Mouse (Mus musculus) frontal cortex, postnatal 10 days (tissue): ENCODE results near the gene Mindy4.

Experiments used
- DNase-seq, 2 experiments: peaks; one replicate each; pipeline ENCODE4 v3.0.0; 2022; ENCODE audit warnings: low spot score in 2 of 2, mixed read lengths in 1 of 2

The Mindy4 gene

DNA sequence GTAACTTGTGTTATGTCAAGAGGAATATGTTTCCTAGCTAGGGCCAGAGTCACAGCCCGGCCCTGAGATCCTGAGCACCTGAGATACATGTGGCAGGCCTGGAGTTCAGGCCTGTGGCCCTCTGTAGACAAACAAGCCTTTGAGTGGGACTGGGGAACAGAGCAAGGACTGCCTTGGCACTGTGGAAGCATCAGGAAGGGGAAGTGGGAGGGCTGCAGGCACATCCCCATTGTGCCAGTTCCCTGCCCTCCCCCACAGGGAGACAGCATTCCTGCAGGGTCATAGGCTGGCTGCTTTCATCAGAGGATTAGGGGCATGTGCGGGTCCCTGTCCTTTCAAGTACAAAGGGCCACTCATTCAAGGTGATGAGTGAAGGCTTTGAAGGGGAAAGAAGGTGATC, 107.0 kb downstream of the Mindy4 start:
- no peak for DNase-seq

DNA sequence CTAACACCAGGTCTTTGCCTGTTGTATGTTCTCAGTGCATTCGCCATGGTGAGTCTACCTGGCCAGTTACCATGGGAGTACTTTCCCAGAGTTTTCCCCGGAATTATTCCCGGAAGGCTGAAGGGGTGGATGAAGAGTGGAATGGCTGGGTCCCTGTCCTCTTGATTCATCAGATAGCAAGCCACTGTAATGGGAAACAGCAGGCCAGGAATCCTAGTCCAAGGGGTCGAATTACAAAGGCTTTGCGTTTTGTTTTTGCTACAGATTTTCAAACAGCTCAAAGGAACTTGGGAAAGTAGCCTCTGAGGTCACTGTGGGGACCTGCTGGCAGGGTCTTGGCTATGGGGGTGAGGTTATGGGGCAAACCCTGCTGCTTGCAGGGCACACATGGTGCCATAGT, 108.8 kb downstream of the Mindy4 start:
- no peak for DNase-seq

DNA sequence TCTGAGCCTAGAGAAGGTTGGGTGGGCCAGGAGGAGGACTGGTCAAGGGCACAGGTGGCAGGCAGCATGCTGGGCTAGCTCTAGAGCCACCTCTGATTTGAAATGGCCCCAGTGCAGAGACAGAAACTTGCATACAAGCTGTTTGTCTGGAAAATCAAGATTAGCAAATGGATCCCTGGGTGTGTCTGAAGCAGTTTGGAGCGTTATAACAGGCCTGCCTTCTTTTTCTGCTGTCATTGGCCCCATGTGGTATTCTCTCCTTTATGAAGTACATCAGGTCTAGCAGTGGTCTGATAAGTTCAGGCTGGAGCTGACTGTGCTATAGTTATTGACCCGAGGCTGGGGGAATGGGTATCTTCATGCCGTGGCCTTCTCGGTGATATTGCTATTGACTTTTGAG, 110.7 kb downstream of the Mindy4 start:
- no peak for DNase-seq

DNA sequence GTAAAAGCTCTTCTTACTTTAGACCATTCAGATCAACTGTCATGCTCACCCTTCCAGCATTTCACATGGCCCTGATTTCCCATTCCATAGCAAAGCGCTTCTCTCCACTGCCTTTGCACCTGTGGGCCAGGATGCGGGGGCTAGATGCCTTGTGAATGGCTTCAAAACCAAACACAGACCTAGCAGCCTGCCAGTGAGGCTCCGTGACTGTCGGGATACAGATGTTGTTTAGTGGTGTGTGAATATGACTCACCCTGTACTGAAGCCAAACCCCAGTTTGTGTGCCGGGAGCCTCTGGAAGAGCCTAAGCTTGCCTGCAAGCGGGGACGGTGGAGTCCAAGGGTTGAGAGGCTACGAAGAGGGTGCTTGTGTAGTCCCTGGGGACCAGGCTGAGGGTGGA, 111.4 kb downstream of the Mindy4 start:
- DNase-seq = peak in 1 of 2 experiments; percentile 20

DNA sequence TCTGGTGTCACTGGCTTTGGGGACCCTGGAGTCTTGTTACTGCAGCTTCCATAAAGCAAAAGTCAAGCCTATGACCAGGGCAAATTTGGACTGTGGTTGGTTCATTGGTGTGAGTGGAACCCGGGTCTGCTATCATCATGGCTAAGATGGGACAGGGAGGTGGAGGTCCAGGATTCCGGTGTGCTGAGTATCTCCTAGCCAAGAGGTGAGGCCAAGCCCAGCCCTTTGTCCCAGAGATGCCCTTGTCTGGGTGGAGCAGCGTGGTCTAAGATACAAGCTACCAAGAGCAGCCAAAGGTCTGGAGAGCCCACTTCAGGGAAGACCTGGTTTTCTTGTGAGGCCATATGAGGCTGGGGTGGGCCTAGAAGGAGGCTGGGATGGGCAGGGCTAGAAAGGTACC, 115.4 kb downstream of the Mindy4 start:
- no peak for DNase-seq

DNA sequence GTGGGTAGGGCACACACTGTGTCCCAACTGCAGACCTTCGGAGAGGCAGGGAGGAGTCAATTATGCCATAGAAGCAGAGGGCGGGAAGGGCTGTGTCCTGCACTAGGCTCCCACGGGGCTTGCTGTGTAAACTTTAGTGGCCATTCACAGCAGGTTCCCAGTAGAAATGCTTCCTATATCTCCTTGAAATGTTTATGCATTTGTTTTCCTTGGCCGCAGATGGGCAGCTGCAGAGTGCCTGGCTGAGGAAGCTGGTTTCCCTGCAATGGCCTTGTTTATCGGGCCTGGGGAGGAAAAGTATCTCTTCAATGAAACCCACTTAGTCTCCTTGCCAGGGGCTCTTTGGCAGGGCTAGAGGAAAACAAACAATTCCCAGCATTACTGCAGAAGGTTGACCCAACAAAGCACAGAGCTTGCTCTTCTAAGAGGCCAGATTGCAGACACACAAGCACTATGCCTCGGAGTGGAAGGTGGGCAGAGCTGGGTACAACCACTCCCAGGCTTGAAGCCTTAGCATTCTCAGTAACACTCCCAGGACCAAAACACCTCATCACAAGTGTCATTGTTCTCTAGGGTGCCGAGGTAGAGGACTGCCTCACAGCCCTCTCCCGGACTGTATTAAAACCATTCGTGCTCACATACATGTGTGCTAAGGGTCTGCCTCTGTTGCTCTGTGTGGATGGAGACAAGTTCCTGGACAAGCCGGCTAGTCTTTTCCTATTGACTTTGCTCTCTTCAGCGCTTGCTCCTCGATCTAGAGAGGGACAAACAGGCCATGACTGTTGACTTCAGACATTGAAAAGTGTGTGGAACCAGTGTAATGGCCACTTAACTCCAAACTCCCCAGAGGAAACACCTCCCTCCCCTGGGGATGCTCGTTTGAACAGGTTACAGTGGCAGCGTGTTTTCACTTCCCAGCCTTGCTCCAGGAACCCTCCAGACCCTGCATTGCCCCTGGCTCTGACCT, 116.7 kb downstream of the Mindy4 start:
- DNase-seq = no peak

DNA sequence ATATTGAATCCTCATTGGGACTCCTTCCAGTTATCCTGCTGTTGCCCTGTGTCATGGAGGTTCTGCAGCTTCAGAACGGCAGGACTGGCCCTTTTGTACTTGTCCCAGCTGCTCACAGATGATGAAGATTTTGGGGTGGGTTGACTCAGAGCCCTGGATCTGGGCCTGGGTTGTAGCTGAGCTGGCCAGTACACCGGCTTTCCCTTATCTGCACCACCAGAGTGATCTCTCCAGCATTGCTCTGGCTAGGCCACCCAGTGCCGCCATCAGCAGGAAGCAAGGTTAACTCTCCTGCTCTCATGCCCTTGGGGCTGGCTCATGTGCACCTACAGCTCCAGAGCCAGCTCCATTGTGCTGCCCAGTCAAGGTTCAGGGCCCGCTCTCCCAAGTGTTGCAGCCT, 117.7 kb downstream of the Mindy4 start:
- no peak for DNase-seq

DNA sequence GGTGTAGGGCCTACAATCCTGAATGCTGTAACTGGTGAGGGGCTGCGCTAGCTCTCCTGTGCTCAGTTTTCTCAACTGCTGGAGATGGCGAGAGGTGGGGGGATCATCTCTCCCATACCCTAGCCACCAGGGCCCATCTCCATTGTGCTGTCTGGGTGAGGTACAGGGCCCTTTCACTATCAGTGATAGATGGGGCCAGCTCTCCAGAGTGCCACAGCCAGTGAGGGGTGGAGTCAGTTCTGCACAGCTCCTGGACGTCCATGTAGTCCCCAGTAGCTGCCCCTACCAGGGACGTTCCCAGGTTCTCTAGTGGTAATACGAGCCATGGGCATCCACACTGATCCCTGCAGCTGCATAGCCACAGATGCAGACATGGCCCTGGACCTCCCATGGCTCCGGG, 118.3 kb downstream of the Mindy4 start:
- DNase-seq = no peak

DNA sequence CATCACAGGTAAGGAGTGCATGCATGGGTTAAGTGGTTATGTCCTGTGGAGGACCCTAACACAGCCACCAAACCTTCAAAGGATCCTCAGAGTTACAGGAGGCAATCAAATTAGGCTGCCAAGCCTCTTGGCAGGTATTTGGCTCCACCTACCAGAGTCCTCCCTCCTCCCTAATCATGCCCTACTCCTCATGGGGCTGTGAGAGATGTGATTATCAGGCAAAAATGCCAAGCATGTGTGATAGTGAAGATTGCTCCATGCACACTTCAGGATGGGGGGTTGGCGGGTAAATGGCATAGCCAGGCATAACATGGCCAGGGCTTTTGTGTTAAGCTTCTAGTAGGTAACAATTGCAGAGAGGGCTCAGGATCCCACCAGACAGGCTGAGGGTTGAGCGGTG, 119.8 kb downstream of the Mindy4 start:
- DNase-seq = no peak

DNA sequence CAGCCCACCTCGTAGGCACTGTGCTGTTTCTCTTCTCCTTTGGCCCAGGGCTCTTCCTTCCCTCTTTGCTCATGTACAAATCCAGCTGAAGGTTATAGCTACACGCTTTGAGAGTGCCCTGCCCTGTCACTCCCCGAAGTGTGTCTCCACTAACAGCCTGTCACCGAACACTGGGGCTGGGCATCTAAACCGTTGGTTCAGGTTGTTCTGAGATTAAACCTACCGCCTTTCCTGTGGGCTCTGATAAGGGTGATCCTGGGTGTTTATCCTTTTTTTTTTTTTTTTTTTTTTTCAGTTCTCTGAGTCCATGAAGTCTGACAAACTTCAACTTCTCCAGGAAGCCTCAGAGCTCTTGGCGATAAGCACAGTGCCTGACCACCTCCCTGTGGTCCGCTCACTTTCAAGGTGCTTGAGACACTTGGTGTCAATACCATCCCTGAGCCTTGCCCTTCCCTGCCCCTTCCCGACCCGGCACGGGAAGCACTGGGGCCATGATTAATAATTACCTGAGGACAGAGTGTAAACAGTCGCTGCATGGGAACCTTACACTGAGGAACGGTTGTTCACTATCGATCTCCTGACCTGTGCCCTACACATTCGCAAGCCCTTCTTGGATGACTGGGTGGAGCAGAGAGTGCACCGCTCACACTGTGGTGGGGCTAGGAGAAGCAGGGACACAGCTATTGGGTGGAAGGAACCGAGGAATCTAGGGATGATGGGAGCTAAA, 120.9 kb downstream of the Mindy4 start:
- DNase-seq = no peak

DNA sequence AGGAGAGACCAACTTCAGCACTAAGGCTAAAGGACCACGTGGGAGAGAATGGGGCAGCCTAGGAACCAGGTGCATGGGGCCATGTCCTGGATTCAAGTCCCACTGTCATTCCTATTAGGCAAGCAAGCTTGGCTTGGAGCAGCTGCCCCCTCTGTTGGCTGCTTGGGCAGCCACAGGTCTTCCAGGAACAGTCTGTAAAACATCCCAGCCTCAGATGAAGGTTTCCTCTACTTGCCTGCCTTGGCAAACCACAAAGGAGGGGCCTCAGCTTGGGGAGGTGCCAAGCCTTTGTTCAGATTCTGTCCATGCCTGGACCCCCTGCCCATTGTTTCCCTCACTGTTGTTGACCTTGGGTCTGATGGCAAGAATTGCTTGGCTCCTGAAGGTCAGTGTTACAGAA, 121.6 kb downstream of the Mindy4 start:
- DNase-seq = no peak

DNA sequence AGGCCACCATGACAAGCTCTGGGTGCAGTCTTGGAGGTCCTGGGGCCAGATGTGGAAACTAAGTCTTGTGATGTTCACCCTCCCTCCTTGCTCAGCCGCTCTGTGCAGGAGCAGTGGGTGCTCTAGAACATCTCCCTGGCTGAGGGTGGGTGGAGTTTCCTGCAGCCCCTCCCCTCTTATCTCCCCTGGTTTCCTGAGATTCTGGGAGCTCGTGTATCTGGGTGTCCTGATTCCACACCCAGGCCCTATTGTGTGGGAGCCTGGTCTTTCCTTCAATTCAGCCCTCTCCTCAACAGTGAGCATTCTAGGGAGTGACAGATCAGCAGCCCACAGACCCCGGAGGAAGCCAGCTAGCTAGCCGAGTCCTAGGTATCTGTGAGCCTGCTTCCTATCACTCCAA, 123.1 kb downstream of the Mindy4 start:
- no peak for DNase-seq

DNA sequence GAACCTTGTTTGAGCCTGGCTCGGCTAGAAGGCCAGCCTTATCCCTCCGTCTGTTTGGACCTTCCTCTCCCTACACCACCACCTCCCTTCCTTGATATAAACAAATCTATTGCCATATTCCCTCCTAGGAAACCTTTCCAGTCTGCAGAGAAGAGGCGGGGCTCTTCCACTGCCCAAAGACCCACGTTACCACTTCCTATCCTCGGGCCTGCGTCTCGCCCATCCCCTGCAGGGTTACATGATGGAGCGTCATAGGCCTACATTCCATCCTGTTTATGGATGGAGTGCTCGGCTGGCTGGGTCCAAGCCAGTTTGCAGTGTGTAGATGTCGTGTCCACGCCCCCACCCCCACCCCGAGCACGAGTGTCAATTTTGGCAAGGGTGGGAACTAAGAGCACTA, 124.1 kb downstream of the Mindy4 start:
- no peak for DNase-seq

DNA sequence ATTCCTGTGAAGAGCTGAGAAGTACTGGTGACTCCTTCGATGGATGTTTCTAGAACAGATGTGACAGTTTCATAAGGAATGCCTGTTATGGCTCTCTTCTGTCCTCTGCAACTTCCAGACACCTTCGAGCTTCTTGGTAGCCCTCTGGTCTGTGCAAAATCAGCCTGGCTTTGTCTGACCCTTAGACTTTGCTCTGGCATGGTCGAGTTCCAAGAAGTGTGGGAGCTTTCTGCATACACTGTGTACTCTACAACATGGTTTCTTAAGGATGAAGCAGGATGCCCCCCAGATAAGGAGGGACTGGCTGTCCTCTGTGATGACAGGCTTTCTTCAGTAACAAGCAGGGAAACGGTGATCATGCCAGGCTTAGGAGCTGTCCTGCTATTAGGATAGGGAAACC, 125.0 kb downstream of the Mindy4 start:
- DNase-seq = no peak

DNA sequence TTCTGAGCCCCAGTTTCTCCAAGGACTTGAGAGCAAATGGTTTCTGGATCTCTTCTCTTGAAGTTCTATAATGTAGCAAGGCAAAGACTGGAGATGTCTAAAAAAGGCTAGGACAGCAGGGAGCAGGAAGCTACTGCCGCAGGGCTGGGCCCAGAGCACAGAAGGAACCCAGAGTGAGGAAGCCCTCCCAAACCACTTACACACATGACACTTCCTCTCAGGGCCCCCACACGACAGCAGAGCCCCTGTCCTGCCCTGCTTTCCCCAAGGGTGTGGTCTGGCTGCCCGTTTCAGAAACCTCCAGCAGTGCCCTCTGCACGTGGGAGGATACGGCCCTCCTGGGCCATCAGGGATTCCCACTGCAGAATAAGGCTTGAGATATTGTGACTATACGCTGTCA, 128.1 kb downstream of the Mindy4 start:
- no peak for DNase-seq

DNA sequence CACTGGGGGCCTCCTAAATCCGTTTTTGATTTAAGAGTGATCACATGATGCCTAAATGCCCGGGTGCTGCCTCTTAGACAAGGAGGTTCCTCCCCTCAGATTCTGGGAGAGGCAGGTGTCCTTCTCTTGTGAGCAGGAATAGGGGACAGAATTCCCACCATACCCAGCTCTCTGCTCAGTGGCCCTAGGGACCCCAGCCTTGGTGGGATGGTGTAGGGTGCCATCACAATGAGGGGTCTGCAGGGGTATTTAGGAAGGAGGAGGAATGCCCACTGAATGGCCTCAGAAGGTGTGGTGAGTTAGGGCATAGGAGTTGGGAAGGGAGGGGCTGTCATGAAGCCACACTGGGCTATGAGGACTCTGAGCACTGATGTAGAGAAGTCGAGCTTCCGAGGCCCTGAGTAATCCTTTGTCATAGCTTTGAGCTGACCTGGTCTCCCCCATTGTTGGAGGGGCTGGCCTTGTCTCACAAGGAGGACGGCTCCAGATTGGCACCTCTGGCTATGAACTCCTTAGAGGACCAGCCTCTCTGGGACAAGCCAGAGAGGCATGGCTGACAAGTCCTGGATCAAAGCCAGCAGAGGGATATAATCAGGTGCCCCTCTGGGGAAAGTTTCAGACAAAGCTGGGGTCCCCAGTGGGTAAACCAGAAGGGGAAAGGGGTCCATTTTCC, 129.1 kb downstream of the Mindy4 start:
- DNase-seq = no peak

DNA sequence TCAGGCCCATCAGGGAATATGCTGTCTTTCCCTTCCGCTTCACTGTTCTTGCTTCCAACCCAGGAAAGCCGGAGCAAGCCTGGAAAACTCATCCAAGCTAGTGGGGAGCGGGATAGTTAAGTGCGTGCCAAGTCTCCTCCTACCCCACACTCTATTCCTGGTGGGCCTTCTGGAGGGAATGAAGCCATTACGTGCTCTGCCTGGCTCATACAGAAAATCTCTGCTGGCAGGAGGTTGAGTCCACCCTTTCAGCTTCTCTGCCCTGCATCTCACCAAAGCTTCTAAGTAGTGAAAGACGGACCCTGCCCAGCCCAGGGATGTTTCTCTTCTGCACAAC, 129.6 kb downstream of the Mindy4 start:
- DNase-seq = no peak

DNA sequence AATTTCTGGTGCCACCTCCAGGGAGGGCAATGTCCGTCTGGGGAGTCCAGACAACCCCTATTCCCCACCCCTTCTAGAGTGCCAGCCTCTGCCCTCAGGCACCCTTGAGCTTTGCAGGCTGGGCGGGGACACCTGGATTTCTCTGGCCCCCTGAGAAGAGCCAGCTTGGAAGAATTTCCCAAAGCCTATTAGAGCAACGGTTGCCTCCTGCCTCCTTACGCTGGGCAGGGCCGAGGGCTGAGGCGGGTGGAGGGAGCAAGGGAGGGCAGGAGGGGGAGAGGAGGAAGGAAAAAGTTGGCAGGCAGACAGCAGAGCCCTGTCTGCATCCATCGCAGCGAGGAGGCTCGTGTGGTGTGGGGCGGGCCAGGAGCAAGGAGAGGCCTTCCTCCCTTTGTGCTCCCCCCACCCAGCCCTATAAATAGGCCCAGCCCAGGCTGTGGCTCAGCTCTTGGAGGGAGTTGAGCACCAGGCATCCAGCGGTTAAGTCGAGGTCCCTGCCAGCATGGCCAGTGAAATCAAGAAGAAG, 132.9 kb downstream of the Mindy4 start, which contains the start of gene Aqp1:
TSS of gene Aqp1 (plus strand) at position 444 of the 526 bp plus-strand sequence.
- no peak for DNase-seq

DNA sequence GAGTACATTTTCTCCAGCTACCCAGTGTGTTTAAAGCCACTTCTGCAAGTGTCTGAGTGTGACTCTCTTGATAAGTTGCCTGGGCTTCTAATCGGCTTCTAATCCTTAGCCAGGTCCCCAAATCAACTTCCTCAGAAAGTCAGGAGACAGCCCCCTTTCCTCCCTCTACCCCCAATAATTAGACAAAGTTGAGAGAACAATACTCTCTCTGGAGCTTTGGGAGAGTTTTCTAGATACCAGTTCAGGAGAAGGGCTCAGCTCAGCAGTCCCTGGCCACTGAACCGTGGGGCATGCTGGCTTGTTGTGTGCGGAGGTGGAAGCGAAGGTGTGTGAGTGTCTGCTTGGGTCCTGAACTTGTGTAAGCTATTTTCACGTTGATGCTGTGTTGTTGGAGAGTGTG, 134.1 kb downstream of the Mindy4 start:
- no peak for DNase-seq

DNA sequence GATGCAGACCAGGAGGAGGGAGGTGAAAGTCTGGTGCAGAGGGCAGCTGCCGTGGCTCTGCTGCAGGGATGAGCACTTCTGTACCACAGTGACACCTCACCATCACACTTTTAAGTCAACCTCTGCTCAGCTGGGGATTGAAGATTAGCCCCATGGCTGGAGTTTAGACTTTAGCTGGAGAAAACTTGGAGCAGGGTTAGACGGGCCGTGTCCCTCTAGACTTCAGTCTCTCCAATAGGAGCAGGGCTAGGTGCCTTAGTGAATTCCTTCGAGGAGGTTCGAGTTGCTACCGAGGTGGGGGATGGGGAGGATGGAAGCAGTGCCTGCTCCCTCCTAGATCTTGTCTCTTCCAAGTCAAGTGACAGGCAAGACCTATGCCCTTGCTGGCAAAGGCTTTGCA, 134.9 kb downstream of the Mindy4 start:
- no peak for DNase-seq

DNA sequence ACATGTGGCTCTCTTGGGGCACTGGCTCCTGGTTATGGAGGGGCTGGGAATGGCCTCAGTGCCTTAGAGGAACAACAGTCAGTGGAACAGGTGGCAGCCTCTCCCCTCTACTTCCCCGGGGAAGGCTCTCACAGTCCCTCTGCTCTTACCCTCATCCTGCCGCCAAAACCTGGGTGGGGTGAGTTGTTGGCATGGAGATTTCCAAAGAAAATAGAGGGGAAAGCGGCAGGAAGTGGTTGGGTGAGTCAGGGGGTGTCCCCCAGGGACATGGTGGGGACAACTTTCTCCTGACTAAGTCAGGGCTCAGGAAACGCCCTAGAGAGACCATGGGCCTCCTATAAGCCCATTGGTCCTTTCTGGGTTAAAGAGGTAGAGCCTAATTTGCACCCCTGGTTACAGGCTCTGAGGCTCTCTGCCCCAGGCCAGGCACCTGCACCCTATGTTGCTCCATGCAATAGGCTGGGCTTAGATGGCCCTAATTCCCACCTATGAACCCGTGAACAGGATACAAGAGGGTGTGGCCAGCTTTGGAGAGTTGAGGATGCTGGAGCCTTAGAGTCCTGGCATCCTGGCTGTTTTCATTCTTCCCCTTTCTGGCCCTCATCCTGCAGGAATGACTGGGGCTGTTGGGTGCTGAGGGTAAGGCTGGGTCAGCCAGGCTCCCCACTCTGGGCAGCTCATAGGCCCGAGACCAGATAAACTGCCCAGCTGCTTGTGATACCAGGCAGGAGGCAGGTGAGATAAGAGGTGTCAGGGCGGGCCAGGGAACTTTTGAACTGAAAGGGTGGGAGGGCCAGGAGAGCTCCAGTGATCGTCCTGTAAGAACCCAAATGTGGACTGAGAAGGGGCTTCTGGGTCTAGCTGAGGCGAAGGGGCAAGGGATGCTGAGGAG, 136.0 kb downstream of the Mindy4 start:
- no peak for DNase-seq
